Mouse (Mus musculus) stomach, embryonic 14.5 days (tissue): ENCODE data around the gene Hvcn1. TPM values are rescaled to one million over a fixed set of nuclear protein-coding genes. Genes with fewer than 3 reads are reported as not detected.

Experiments used
- ATAC-seq: fragments of 200-750 bp; cut with Nextera tagmentation; 2 replicates; pipeline ENCODE4 v1.8.0; 2017; ENCODE audit warnings: low read depth, moderate TSS enrichment; ENCODE audit not compliant: insufficient number of reproducible peaks, insufficient read depth, low FRiP score
- H3K27ac ChIP-seq: fragments of 300-500 bp; sonication (generic); 2 replicates; pipeline ENCODE4 v1.5.1; 2014; ENCODE audit warnings: mild to moderate bottlenecking, low read length, moderate library complexity, mixed read lengths
- H3K27me3 ChIP-seq: fragments of 300-500 bp; sonication (generic); 2 replicates; pipeline ENCODE4 v1.6.1; 2014; ENCODE audit warnings: low read length, control low read depth, mixed read lengths; ENCODE audit not compliant: control insufficient read depth, insufficient read depth
- H3K36me3 ChIP-seq: fragments of 300-500 bp; sonication (generic); 2 replicates; pipeline ENCODE4 v1.6.1; 2014; ENCODE audit warnings: mild to moderate bottlenecking, control low read depth, low read length, moderate library complexity, mixed read lengths; ENCODE audit not compliant: control insufficient read depth, insufficient read depth
- H3K4me1 ChIP-seq: fragments of 300-500 bp; sonication (generic); 2 replicates; pipeline ENCODE4 v1.6.1; 2014; ENCODE audit warnings: low read length, control low read depth, mixed read lengths; ENCODE audit not compliant: control insufficient read depth, insufficient read depth
- H3K4me2 ChIP-seq: fragments of 300-500 bp; sonication (generic); replicated peaks from 2 replicates; pipeline ENCODE4 v1.6.1; 2014; ENCODE audit warnings: low read depth, low read length, control low read depth
- H3K4me3 ChIP-seq: fragments of 300-500 bp; sonication (generic); 2 replicates; pipeline ENCODE4 v1.5.1; 2014; ENCODE audit warnings: low read depth, low read length, control low read depth
- H3K9ac ChIP-seq: fragments of 300-500 bp; sonication (generic); replicated peaks from 2 replicates; pipeline ENCODE4 v1.6.1; 2014; ENCODE audit warnings: low read depth, mild to moderate bottlenecking, control low read depth, low read length, moderate library complexity, mixed read lengths
- H3K9me3 ChIP-seq: fragments of 300-500 bp; sonication (generic); 2 replicates; pipeline ENCODE4 v1.6.1; 2016; ENCODE audit warnings: low read depth, low read length, control low read depth; ENCODE audit not compliant: control insufficient read depth
- WGBS: fragments of 180-500 bp; shearing (Covaris S2); extraction: QIAGEN DNeasy Blood & Tissue Kit; methylation state at CpG from one replicate; pipeline ENCODE4 v1.1.7; 2014; 5-methylcytosine and 5-hydroxymethylcytosine counted together
- polyA plus RNA-seq: library from polyadenylated mRNA; unstranded; fragments of >200 nt; fragmentation: Nextera tagmentation; extraction: Ambion mirVana; gene quantifications from 2 replicates; pipeline ENCODE4 v1.2.1, GENCODE M21; 2014

Gene Hvcn1
- polyA plus RNA-seq, 1 experiment from 2014 or later: 6.2 TPM

DNA sequence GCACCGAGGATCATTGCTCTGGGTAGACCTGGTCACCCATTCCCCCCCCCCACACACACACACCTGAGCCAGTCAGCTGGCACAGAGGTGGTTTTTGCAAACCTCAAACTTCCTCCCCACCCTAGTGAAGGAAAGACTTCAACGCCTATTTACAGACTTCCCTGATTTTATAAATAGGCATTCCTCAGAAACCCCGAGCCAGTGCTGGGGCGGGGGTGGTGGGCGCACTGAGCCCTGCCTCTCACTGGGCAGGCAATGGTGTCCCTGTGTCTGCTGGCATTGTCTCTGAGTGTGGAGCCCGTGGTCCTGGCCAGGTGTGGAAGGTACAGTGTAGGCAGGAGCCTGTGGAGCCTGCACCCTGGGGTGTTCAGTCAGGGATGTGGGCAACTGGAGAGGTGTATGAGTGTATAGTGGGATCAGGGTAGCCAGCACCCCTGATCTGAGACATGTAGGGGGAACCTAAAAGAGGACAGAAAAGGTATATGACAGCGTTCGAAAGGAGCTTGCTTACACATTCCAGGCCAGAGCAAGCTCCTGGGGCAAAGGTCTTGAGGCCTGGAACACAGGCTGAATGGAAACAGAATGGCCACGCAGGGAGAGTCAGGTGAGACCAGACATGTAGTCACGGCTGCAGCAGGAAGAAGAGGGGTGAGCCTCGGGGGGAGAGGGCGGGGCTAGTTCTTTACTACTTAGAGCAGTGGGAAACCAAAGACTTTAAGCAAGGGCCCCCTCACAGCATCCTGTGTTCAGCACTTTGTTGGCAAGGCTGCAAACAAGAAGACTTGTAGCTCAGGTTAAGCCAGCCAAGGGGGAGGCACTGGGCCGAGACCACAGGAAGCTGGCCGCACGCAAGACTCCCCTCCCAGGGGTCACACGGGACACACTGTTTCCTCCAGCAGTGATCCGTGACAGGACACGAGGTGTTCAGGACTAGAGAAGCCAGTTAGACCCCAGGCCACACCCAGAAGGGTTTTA, 13.3 kb downstream of the Hvcn1 start:
- H3K36me3 ChIP-seq: no peaks in the 10 kb centered on the region
- WGBS: 64% methylated on average over 18 of the region's 18 CpGs
- H3K4me1 ChIP-seq: 0 out of 2 replicates have a peak, but pooled peaks cover 3% of the 10 kb centered on the region
- H3K9ac ChIP-seq: no peak overlapping the region
- no peak overlapping the region for H3K4me3 ChIP-seq
- H3K27me3 ChIP-seq: no peaks in the 10 kb centered on the region
- no peak overlapping the region for H3K4me2 ChIP-seq
- H3K9me3 ChIP-seq: no peaks in the 10 kb centered on the region
- ATAC-seq: no peak
- no peak overlapping the region for H3K27ac ChIP-seq

GRCm38 (mm10) chr5:122221085-122221484, 14.5 kb downstream of the Hvcn1 start:
- Histone ChIP-seq H3K4me3 (no peak overlapping the region), H3K9ac (no peak overlapping the region), H3K9me3 (no peaks in the 10 kb centered on the region), H3K36me3 (no peaks in the 10 kb centered on the region), H3K4me2 (no peak overlapping the region), H3K27ac (no peak overlapping the region), H3K27me3 (no peaks in the 10 kb centered on the region), H3K4me1 (0 out of 2 replicates have a peak, but pooled peaks cover 3% of the 10 kb centered on the region)
- ATAC-seq: no peak
- 88% methylated on average over 4 of the region's 4 CpGs for WGBS

- no peak overlapping the region for H3K4me2 ChIP-seq
- H3K9me3 ChIP-seq: peaks cover 6% of the 10 kb centered on the region; the same call in 1 of the 2 replicates
- 98% methylated on average over 2 of the region's 2 CpGs for WGBS
- H3K27ac ChIP-seq: no peak overlapping the region
- H3K4me1 ChIP-seq: 0 out of 2 replicates have a peak, but pooled peaks cover 3% of the 10 kb centered on the region
- H3K36me3 ChIP-seq: no peaks in the 10 kb centered on the region
- no peak overlapping the region for H3K9ac ChIP-seq
- no peaks in the 10 kb centered on the region for H3K27me3 ChIP-seq
- no peak overlapping the region for H3K4me3 ChIP-seq
- no peak for ATAC-seq
Measured at GRCm38 (mm10) chr5:122224291-122224690, 17.7 kb downstream of the Hvcn1 start.

DNA sequence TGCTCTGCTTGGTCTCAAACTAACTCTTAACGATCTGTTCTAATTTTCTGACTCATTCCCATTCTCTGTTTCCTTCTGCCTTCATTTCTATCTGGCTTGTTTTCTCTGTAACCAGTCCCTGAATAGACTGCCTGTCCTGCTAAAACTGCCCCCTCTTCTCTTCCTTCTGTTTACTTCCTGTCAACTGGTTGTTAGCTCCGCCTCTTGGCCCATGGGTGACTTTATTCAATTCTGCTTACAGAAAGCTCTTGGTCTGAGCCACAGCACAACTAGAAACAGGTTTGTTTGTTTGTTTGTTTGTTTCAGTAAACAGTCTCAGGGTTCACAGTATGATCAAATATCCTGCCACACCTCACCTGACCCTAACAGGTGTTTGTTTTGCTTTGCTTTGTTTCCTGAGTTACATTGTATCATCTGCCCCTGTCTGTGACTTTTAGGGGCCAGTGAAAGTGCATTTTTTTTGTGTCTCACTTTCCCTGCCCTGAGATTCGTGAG, 21.7 kb downstream of the Hvcn1 start:
- Histone ChIP-seq H3K4me3 (no peak overlapping the region), H3K27ac (no peak overlapping the region), H3K4me1 (no peaks in the 10 kb centered on the region), H3K9ac (no peak overlapping the region), H3K36me3 (no peaks in the 10 kb centered on the region), H3K4me2 (no peak overlapping the region), H3K9me3 (peaks cover 6% of the 10 kb centered on the region; the same call in 1 of the 2 replicates), H3K27me3 (no peaks in the 10 kb centered on the region)
- WGBS: 79% methylated on average over 3 of the region's 3 CpGs
- ATAC-seq: no peak

- Histone ChIP-seq H3K27me3 (no peaks in the 10 kb centered on the region), H3K27ac (no peak overlapping the region), H3K4me2 (no peak overlapping the region), H3K36me3 (no peaks in the 10 kb centered on the region), H3K4me3 (no peak overlapping the region), H3K4me1 (no peaks in the 10 kb centered on the region), H3K9ac (no peak overlapping the region), H3K9me3 (peaks cover 6% of the 10 kb centered on the region; the same call in 1 of the 2 replicates)
- WGBS: 75% methylated on average over 3 of the region's 4 CpGs
- no peak for ATAC-seq
Measured at GRCm38 (mm10) chr5:122228772-122229171, 22.2 kb downstream of the Hvcn1 start.

- H3K9ac ChIP-seq: no peak overlapping the region
- H3K9me3 ChIP-seq: peaks cover 6% of the 10 kb centered on the region; the same call in 1 of the 2 replicates
- no peaks in the 10 kb centered on the region for H3K27me3 ChIP-seq
- H3K4me3 ChIP-seq: no peak overlapping the region
- H3K27ac ChIP-seq: no peak overlapping the region
- H3K4me1 ChIP-seq: peaks cover 6% of the 10 kb centered on the region; the same call in 1 of the 2 replicates
- ATAC-seq: no peak
- no peaks in the 10 kb centered on the region for H3K36me3 ChIP-seq
- H3K4me2 ChIP-seq: no peak overlapping the region
- WGBS: 88% methylated on average over 4 of the region's 4 CpGs
Measured at GRCm38 (mm10) chr5:122230816-122231215, 24.2 kb downstream of the Hvcn1 start.

DNA sequence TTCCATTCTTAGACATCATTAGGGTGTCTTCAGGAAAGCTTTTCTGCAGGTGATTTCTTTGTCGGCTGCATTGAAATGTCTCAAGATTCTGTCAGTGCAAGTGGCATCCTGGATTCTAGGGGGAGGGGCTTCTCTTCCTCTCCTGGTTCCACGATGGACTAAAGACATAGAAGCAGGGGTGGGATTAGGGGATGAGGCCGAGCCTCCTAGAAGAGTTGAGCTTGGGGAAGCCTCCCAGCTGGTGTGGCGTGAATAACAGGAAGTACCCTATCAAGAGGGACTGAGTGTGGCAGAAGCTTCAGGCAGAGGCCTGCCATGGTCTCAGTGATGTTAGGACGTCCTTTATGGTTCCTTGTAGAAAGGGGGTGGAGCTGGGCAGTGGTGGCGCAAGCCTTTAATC, 24.8 kb downstream of the Hvcn1 start:
- WGBS: 59% methylated on average over 6 of the region's 6 CpGs
- H3K9ac ChIP-seq: no peak overlapping the region
- H3K4me1 ChIP-seq: peaks cover 6% of the 10 kb centered on the region; the same call in 1 of the 2 replicates
- H3K27ac ChIP-seq: no peak overlapping the region
- no peak overlapping the region for H3K4me2 ChIP-seq
- no peak for ATAC-seq
- no peaks in the 10 kb centered on the region for H3K27me3 ChIP-seq
- peaks cover 6% of the 10 kb centered on the region; the same call in 1 of the 2 replicates for H3K9me3 ChIP-seq
- H3K36me3 ChIP-seq: no peaks in the 10 kb centered on the region
- H3K4me3 ChIP-seq: no peak overlapping the region

DNA sequence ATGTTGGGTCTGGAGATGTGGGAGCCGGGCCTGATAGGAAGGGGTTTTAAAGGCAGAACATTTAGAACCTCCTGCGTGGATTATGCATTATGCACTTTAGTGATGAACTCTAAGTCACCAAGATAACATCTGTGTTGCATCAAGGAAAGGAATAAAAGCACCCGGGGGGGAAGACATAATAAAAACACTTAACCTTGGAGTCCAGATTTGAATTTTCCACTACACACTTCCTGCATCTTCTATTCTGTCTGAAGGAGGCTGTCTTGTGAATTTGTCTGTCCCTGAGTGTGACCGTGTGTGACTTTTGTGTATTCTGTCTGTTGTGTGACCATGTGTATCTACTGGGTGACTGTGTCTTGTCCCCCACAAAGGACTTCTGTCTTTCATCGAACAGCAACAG, 25.4 kb downstream of the Hvcn1 start:
- no peaks in the 10 kb centered on the region for H3K36me3 ChIP-seq
- H3K27ac ChIP-seq: no peak overlapping the region
- H3K4me3 ChIP-seq: no peak overlapping the region
- H3K4me1 ChIP-seq: peaks cover 6% of the 10 kb centered on the region; the same call in 1 of the 2 replicates
- no peak for ATAC-seq
- WGBS: 68% methylated on average over 5 of the region's 5 CpGs
- H3K27me3 ChIP-seq: no peaks in the 10 kb centered on the region
- no peak overlapping the region for H3K4me2 ChIP-seq
- H3K9ac ChIP-seq: no peak overlapping the region
- peaks cover 6% of the 10 kb centered on the region; the same call in 1 of the 2 replicates for H3K9me3 ChIP-seq
